ENCODE assay signal across 8 mouse cellular contexts in genomic region chr11:75165441-75166192, GRCm38 (mm10). TPM values are rescaled to one million over a fixed set of nuclear protein-coding genes. Genes with fewer than 3 reads are reported as not detected.
A peak's percentile ranks its signal among the peaks of the same experiment; 100 is the strongest.
DNase-seq lines count a peak whose midpoint lies in the region; ATAC-seq lines count a peak whose summit lies in the region.

No protein-coding gene starts in this region.

- no peak overlapping the region for H3K9ac ChIP-seq in forebrain, embryonic 12.5 days
- 0 out of 2 replicates have a peak overlapping the region, but pooled peaks have one; percentile 17 for H3K9ac ChIP-seq in neural tube, embryonic 14.5 days (replicated peaks; ENCODE audit: low read depth, low read length)

- H3K9me3 ChIP-seq in forebrain, embryonic 12.5 days = no peaks in the 10 kb centered on the region
- H3K9me3 ChIP-seq in neural tube, embryonic 14.5 days (ENCODE audit: control insufficient read depth, low read length) = no peaks in the 10 kb centered on the region

- no peak overlapping the region for H3K27ac ChIP-seq in forebrain, embryonic 12.5 days
- no peak overlapping the region for H3K27ac ChIP-seq in neural tube, embryonic 14.5 days (ENCODE audit: low read depth, low read length)

- no peak for ATAC-seq in forebrain, embryonic 12.5 days (ENCODE audit: low FRiP score)
- no peak for ATAC-seq in neural tube, embryonic 14.5 days (ENCODE audit: low read depth)

- peak; percentile 91 for DNase-seq in CD4-positive, CD25-positive, alpha-beta regulatory T cell, adult 2 months (ENCODE audit: low read depth, low spot score)
- DNase-seq in adrenal gland, postnatal 36 days = peak; percentile 89 to 91
- peak; percentile 91 to 92 for DNase-seq in heart, postnatal 10 days
- peak; percentile 85 to 87 for DNase-seq in kidney, postnatal 25 days
- DNase-seq in lung, adult 18-20 months = peak; percentile 80 to 85
- DNase-seq in thymus, postnatal 10 days (ENCODE audit: low spot score in 2 of 2) = peak; percentile 53 to 80

- WGBS in forebrain, embryonic 12.5 days = 3% methylated on average over 54 of the region's 54 CpGs
- WGBS in neural tube, embryonic 14.5 days = 3% methylated on average over 52 of the region's 54 CpGs

- peaks cover 80% of the 10 kb centered on the region for H3K27me3 ChIP-seq in forebrain, embryonic 12.5 days
- peaks cover 51% of the 10 kb centered on the region for H3K27me3 ChIP-seq in neural tube, embryonic 14.5 days (ENCODE audit: control insufficient read depth, insufficient read depth, low read length)

- peaks cover 31% of the 10 kb centered on the region for H3K36me3 ChIP-seq in forebrain, embryonic 12.5 days (replicated peaks)
- H3K36me3 ChIP-seq in neural tube, embryonic 14.5 days (ENCODE audit: control insufficient read depth, insufficient read depth, low read length) = 0 out of 2 replicates have a peak, but pooled peaks cover 15% of the 10 kb centered on the region

- peaks cover 51% of the 10 kb centered on the region for H3K4me1 ChIP-seq in forebrain, embryonic 12.5 days
- H3K4me1 ChIP-seq in neural tube, embryonic 14.5 days (ENCODE audit: control insufficient read depth, insufficient read depth, low read length) = peaks cover 25% of the 10 kb centered on the region

- peak overlapping the region; percentile 43 for H3K4me2 ChIP-seq in forebrain, embryonic 12.5 days
- H3K4me2 ChIP-seq in neural tube, embryonic 14.5 days (ENCODE audit: low read depth, low read length) = peak overlapping the region; percentile 38

- peak overlapping the region; percentile 46 for H3K4me3 ChIP-seq in forebrain, embryonic 12.5 days (replicated peaks)
- H3K4me3 ChIP-seq in neural tube, embryonic 14.5 days (ENCODE audit: low read depth, low read length) = peak overlapping the region; percentile 24

- intact Hi-C loops in heart, postnatal 10 days (cut with DNase I) = loop anchor here (2.0 to 5.0 kb wide), 2 partner anchors 33 to 117 kb away; no protein-coding TSS in a partner anchor

RNA-seq across cellular contexts. Expression of gene Hic1, which starts 3.7 kb away (rescaled TPM):
- 1 to 10 TPM; 8.3 to 9.0 TPM for total RNA-seq in adrenal gland, postnatal 36 days (2021)
- polyA plus RNA-seq in forebrain, embryonic 12.5 days (2016; fragmentation: Nextera tagmentation; extraction: Ambion mirVana) = 3.2 and 4.4 TPM in 2 replicates
- total RNA-seq in heart, postnatal 10 days (2021) = 10 to 100 TPM; 36.3 to 48.5 TPM
- 0.33 and 2.6 TPM in 2 replicates for polyA plus RNA-seq in neural tube, embryonic 14.5 days (2014; fragmentation: Nextera tagmentation; extraction: Ambion mirVana)

RNA-seq across cellular contexts. Expression of gene Ovca2, which starts 13.0 kb away (rescaled TPM):
- total RNA-seq in adrenal gland, postnatal 36 days (2021) = 10 to 100 TPM; 20.7 to 22.4 TPM
- polyA plus RNA-seq in forebrain, embryonic 12.5 days (2016; fragmentation: Nextera tagmentation; extraction: Ambion mirVana) = 24.3 and 25.3 TPM in 2 replicates
- 1 to 10 TPM; 7.8 to 9.5 TPM for total RNA-seq in heart, postnatal 10 days (2021)
- polyA plus RNA-seq in neural tube, embryonic 14.5 days (2014; fragmentation: Nextera tagmentation; extraction: Ambion mirVana) = 15.3 and 20.7 TPM in 2 replicates

RNA-seq across cellular contexts. Expression of gene Dph1, which starts 25.4 kb away (rescaled TPM):
- 10 to 100 TPM; 29.8 to 30.6 TPM for total RNA-seq in adrenal gland, postnatal 36 days (2021)
- polyA plus RNA-seq in forebrain, embryonic 12.5 days (2016; fragmentation: Nextera tagmentation; extraction: Ambion mirVana) = 15.7 and 16.6 TPM in 2 replicates
- 10 to 100 TPM; 13.9 to 15.6 TPM for total RNA-seq in heart, postnatal 10 days (2021)
- polyA plus RNA-seq in neural tube, embryonic 14.5 days (2014; fragmentation: Nextera tagmentation; extraction: Ambion mirVana) = 11.4 and 15.6 TPM in 2 replicates

RNA-seq across cellular contexts. Expression of gene Rtn4rl1, which starts 28.0 kb away (rescaled TPM):
- 10 to 100 TPM; 37.3 to 53.0 TPM for total RNA-seq in adrenal gland, postnatal 36 days (2021)
- polyA plus RNA-seq in forebrain, embryonic 12.5 days (2016; fragmentation: Nextera tagmentation; extraction: Ambion mirVana) = 1.7 and 1.8 TPM in 2 replicates
- total RNA-seq in heart, postnatal 10 days (2021) = 10 to 100 TPM; 13.9 to 21.4 TPM
- polyA plus RNA-seq in neural tube, embryonic 14.5 days (2014; fragmentation: Nextera tagmentation; extraction: Ambion mirVana) = 12.7 and 16.0 TPM in 2 replicates
